Mouse (Mus musculus) forebrain, embryonic 15.5 days (tissue): ENCODE results near the gene Rnf135. TPM values are rescaled to one million over a fixed set of nuclear protein-coding genes. Genes with fewer than 3 reads are reported as not detected.
"Not testable (repeated sequence)": the region's sequence is repeated elsewhere in the genome, so short reads cannot be mapped to it uniquely, and the experiment has no call there.

ENCODE experiments used
- ATAC-seq: fragments of 200-750 bp; cut with Nextera tagmentation; replicated peaks from 2 replicates; pipeline ENCODE4 v1.8.0; 2017; ENCODE audit warnings: mild to moderate bottlenecking, moderate TSS enrichment, moderate library complexity
- H3K27ac ChIP-seq: fragments of 300-500 bp; sonication (generic); replicated peaks from 2 replicates; pipeline ENCODE4 v1.5.1; 2015; ENCODE audit warnings: mild to moderate bottlenecking, inconsistent platforms
- H3K27me3 ChIP-seq: fragments of 300-500 bp; sonication (generic); 2 replicates; pipeline ENCODE4 v1.6.1; 2015; ENCODE audit warnings: inconsistent platforms
- H3K36me3 ChIP-seq: fragments of 300-500 bp; sonication (generic); 2 replicates; pipeline ENCODE4 v1.6.1; 2015; ENCODE audit warnings: mild to moderate bottlenecking, inconsistent platforms
- H3K4me1 ChIP-seq: fragments of 300-500 bp; sonication (generic); 2 replicates; pipeline ENCODE4 v1.6.1; 2015; ENCODE audit warnings: inconsistent platforms
- H3K4me2 ChIP-seq: fragments of 300-500 bp; sonication (generic); replicated peaks from 2 replicates; pipeline ENCODE4 v1.6.1; 2015; ENCODE audit warnings: mild to moderate bottlenecking, inconsistent platforms
- H3K4me3 ChIP-seq: fragments of 300-500 bp; sonication (generic); 2 replicates; pipeline ENCODE4 v1.5.1; 2015; ENCODE audit warnings: mild to moderate bottlenecking, inconsistent platforms
- H3K9ac ChIP-seq: fragments of 300-500 bp; sonication (generic); replicated peaks from 2 replicates; pipeline ENCODE4 v1.6.1; 2015; ENCODE audit warnings: mild to moderate bottlenecking, inconsistent platforms
- H3K9me3 ChIP-seq: fragments of 300-500 bp; sonication (generic); 2 replicates; pipeline ENCODE4 v1.6.1; 2016; ENCODE audit warnings: inconsistent platforms
- WGBS: fragments of 180-500 bp; shearing (Covaris S2); methylation state at CpG from one replicate; pipeline ENCODE4 v1.1.7; 2015; ENCODE audit warnings: mixed read lengths; 5-methylcytosine and 5-hydroxymethylcytosine counted together
- polyA plus RNA-seq: library from polyadenylated mRNA; unstranded; fragments of >200 nt; fragmentation: Nextera tagmentation; extraction: Ambion mirVana; gene quantifications from 2 replicates; pipeline ENCODE4 v1.2.1, GENCODE M21; 2015

The Rnf135 gene
- polyA plus RNA-seq, 1 experiment from 2014 or later = 3.3 TPM

GRCm38 (mm10) chr11:80185441-80185976, 1.9 kb downstream of the Rnf135 start:
- H3K4me3 ChIP-seq, ATAC-seq, H3K27ac ChIP-seq, H3K36me3 ChIP-seq, H3K9ac ChIP-seq, H3K4me1 ChIP-seq, H3K27me3 ChIP-seq, H3K9me3 ChIP-seq, H3K4me2 ChIP-seq: not testable (repeated sequence)
- WGBS = 57% methylated on average over 5 of the region's 5 CpGs

DNA sequence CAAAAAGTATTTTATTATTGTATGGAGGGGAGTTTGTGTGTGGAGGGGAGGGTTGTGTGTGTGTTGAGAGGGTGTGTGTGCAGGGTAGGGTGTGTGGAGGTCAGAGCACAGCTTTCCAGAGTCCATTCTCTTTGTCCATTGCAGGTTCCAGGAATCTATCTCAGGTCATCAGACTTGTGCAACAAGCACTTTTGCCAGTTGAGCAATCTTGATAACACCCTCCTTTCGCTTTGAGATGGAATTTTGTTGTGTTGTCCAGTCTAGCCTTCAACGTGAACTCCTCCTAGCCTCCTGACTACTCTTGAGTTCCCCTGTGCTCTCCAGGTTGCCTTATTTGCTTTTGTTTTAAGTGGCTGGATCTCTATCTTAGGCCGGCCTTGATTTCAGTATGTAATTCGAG, 6.6 kb downstream of the Rnf135 start:
- Histone ChIP-seq H3K27ac (no peak overlapping the region), H3K4me2 (no peak overlapping the region), H3K4me1 (no peaks in the 10 kb centered on the region), H3K27me3 (no peaks in the 10 kb centered on the region), H3K9ac (no peak overlapping the region), H3K9me3 (no peaks in the 10 kb centered on the region), H3K4me3 (no peak overlapping the region), H3K36me3 (no peaks in the 10 kb centered on the region)
- 82% methylated on average over 4 of the region's 4 CpGs for WGBS
- ATAC-seq = no peak

GRCm38 (mm10) chr11:80193827-80194226, 10.2 kb downstream of the Rnf135 start:
- no peaks in the 10 kb centered on the region for H3K27me3 ChIP-seq
- H3K36me3 ChIP-seq = no peaks in the 10 kb centered on the region
- H3K9ac ChIP-seq = no peak overlapping the region
- no peaks in the 10 kb centered on the region for H3K9me3 ChIP-seq
- no peak for ATAC-seq
- H3K27ac ChIP-seq = no peak overlapping the region
- no peak overlapping the region for H3K4me2 ChIP-seq
- no peak overlapping the region for H3K4me3 ChIP-seq
- H3K4me1 ChIP-seq = no peaks in the 10 kb centered on the region
- WGBS = 60% methylated on average over 4 of the region's 4 CpGs

DNA sequence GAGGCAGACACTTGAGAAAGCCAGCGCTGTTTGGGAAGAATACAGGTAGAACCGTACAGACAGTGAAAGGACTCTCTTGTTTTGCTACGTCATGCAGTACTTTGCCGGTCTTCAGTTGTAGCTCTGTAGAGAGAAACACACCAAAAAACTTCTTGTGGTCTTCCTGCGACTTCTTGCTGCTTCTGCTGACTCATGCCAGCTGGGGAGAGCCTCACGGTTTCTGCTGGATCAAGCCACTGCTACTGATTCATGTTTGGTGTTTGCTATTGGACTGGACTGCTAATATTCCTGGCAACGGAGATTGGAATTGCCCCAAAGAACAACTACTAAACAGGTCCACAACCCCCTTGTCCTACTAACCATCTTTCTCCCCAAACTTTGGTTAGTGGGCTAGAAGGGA, 12.7 kb downstream of the Rnf135 start:
- no peaks in the 10 kb centered on the region for H3K4me1 ChIP-seq
- no peak overlapping the region for H3K4me3 ChIP-seq
- H3K27me3 ChIP-seq = no peaks in the 10 kb centered on the region
- H3K36me3 ChIP-seq = no peaks in the 10 kb centered on the region
- no peak overlapping the region for H3K27ac ChIP-seq
- no peak overlapping the region for H3K4me2 ChIP-seq
- 89% methylated on average over 7 of the region's 7 CpGs for WGBS
- H3K9ac ChIP-seq = no peak overlapping the region
- H3K9me3 ChIP-seq = no peaks in the 10 kb centered on the region
- no peak for ATAC-seq

DNA sequence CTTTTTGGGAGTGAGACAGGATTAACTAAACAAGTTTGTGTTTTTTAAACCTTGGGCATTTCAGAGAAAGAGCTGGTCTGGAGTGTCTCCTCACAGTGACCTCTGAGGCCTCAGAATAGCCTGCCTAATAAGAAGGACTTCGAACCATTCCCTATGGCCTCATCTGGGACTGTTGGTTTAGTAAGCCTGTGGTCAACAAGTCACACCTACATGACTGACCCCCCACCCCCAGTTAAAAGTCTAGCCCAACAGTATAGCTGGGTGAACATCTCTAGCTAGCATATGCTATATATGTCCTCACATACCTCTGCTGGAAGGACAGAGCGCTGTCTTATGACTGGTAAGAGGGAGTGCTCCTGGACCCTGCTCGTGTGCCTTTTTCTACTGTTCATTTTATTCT, 15.7 kb downstream of the Rnf135 start:
- no peaks in the 10 kb centered on the region for H3K9me3 ChIP-seq
- H3K9ac ChIP-seq = no peak overlapping the region
- no peaks in the 10 kb centered on the region for H3K4me1 ChIP-seq
- no peak overlapping the region for H3K4me2 ChIP-seq
- H3K27me3 ChIP-seq = no peaks in the 10 kb centered on the region
- no peak overlapping the region for H3K27ac ChIP-seq
- WGBS = 91% methylated on average over 3 of the region's 3 CpGs
- H3K36me3 ChIP-seq = no peaks in the 10 kb centered on the region
- no peak overlapping the region for H3K4me3 ChIP-seq
- no peak for ATAC-seq

DNA sequence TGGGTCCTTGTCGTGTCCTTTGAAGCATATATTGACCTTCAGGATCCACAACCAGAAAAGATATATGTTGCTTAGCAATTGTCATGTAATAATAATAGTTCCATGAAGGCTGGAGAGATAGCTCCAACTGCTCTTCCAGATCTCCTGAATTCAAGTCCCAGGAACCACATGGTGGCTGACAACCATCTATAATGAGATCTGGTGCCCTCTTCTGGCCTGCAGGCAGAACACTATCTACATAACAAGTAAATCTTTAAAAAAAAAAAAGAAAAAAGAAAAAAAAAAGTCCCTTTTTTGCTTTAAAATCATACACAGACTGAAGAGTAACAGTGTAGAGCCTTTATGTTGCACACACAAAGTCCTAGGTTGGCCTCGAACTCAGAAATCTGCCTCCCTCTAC, 16.1 kb downstream of the Rnf135 start:
- Histone ChIP-seq H3K9ac (no peak overlapping the region), H3K4me3 (no peak overlapping the region), H3K9me3 (no peaks in the 10 kb centered on the region), H3K27me3 (no peaks in the 10 kb centered on the region), H3K4me1 (no peaks in the 10 kb centered on the region), H3K4me2 (no peak overlapping the region), H3K27ac (no peak overlapping the region), H3K36me3 (no peaks in the 10 kb centered on the region)
- WGBS = 99% methylated on average over 2 of the region's 2 CpGs
- ATAC-seq = no peak

DNA sequence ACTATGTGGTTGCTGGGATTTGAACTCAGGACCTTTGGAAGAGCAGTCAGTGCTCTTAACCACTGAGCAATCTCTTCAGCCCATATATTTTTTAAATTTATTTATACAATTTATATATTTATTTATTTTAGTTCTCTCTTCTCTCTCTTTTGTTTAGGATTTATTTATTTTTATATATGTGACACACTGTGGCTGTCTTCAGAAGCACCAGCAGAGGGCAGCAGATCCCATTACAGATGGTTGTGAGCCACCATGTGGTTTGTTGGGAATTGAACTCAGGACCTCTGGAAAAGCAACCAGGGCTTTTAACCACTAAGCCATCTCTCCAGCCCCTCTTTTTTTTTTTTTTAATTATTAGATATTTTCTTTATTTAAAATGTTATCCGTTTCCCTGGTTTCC, 16.7 kb downstream of the Rnf135 start:
- H3K9me3 ChIP-seq = no peaks in the 10 kb centered on the region
- WGBS = 76% methylated on average over 1 of the region's 1 CpGs
- no peak for ATAC-seq
- no peak overlapping the region for H3K4me3 ChIP-seq
- no peak overlapping the region for H3K9ac ChIP-seq
- H3K4me2 ChIP-seq = no peak overlapping the region
- H3K27ac ChIP-seq = no peak overlapping the region
- no peaks in the 10 kb centered on the region for H3K27me3 ChIP-seq
- no peaks in the 10 kb centered on the region for H3K4me1 ChIP-seq
- no peaks in the 10 kb centered on the region for H3K36me3 ChIP-seq

GRCm38 (mm10) chr11:80202296-80202695, 18.6 kb downstream of the Rnf135 start:
- Histone ChIP-seq H3K27me3 (no peaks in the 10 kb centered on the region), H3K4me3 (no peak overlapping the region), H3K4me2 (no peak overlapping the region), H3K9ac (no peak overlapping the region), H3K27ac (no peak overlapping the region), H3K9me3 (no peaks in the 10 kb centered on the region), H3K4me1 (no peaks in the 10 kb centered on the region), H3K36me3 (no peaks in the 10 kb centered on the region)
- no peak for ATAC-seq
- 82% methylated on average over 6 of the region's 6 CpGs for WGBS

DNA sequence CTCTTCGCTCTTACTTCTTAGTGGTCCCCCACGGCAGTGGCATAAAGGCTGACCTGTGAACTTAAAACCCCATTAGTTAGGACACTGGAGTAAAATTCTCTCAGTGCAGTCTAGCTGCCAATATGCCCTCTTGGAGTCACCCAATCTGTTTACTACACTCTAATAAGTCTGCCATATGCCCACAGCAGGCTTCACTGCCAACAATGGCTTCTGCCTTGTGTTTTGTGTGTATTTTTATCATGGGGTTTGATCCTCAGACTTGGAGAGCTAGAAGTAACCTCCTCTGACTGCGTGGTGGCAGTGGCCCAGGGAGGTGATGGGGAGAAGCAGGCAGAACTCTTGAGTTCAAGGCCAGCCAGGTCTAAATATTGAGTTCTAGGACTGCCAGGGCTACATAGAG, 20.4 kb downstream of the Rnf135 start:
- Histone ChIP-seq H3K27ac (no peak overlapping the region), H3K4me3 (no peak overlapping the region), H3K36me3 (no peaks in the 10 kb centered on the region), H3K4me2 (no peak overlapping the region), H3K9me3 (no peaks in the 10 kb centered on the region), H3K9ac (no peak overlapping the region), H3K27me3 (no peaks in the 10 kb centered on the region), H3K4me1 (0 out of 2 replicates have a peak, but pooled peaks cover 3% of the 10 kb centered on the region)
- ATAC-seq = no peak
- WGBS = 71% methylated on average over 3 of the region's 3 CpGs

- no peak overlapping the region for H3K4me2 ChIP-seq
Observed at GRCm38 (mm10) chr11:80204941-80205340, 21.3 kb downstream of the Rnf135 start.

DNA sequence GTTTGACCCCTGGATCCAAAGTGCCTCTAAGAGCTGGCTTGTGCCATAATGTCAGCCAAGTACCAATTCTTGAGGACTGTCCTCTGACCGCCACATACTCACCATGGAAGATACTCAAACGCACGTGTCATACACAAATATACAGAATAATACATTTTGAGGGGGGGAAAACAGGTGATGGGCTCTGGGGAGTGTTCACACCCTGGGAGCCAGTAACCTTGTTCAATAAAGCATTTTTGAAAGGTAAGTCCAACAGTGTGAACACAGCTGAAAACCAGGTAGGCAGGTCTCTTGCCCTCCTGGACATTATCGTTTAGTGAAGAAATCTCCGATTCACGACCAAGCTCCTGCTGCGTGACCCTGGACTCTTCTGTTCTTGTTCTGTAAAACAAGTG, 24.8 kb downstream of the Rnf135 start:
- H3K9me3 ChIP-seq = no peaks in the 10 kb centered on the region
- ATAC-seq = peak; percentile 27
- H3K4me1 ChIP-seq = peaks cover 17% of the 10 kb centered on the region
- no peaks in the 10 kb centered on the region; the same call in 1 of the 2 replicates for H3K36me3 ChIP-seq
- H3K4me3 ChIP-seq = peak overlapping the region; percentile 68
- 34% methylated on average over 7 of the region's 7 CpGs for WGBS
- no peak overlapping the region for H3K4me2 ChIP-seq
- no peaks in the 10 kb centered on the region for H3K27me3 ChIP-seq
- H3K27ac ChIP-seq = no peak overlapping the region
- H3K9ac ChIP-seq = no peak overlapping the region

More at GRCm38 (mm10) chr11:80204941-80205340, 21.3 kb downstream of the Rnf135 start:
- Histone ChIP-seq H3K36me3 (no peaks in the 10 kb centered on the region), H3K9ac (no peak overlapping the region), H3K27me3 (no peaks in the 10 kb centered on the region), H3K4me1 (peaks cover 8% of the 10 kb centered on the region), H3K4me3 (no peak overlapping the region), H3K9me3 (no peaks in the 10 kb centered on the region), H3K27ac (no peak overlapping the region)
- ATAC-seq = no peak
- WGBS = 34% methylated on average over 5 of the region's 5 CpGs

DNA sequence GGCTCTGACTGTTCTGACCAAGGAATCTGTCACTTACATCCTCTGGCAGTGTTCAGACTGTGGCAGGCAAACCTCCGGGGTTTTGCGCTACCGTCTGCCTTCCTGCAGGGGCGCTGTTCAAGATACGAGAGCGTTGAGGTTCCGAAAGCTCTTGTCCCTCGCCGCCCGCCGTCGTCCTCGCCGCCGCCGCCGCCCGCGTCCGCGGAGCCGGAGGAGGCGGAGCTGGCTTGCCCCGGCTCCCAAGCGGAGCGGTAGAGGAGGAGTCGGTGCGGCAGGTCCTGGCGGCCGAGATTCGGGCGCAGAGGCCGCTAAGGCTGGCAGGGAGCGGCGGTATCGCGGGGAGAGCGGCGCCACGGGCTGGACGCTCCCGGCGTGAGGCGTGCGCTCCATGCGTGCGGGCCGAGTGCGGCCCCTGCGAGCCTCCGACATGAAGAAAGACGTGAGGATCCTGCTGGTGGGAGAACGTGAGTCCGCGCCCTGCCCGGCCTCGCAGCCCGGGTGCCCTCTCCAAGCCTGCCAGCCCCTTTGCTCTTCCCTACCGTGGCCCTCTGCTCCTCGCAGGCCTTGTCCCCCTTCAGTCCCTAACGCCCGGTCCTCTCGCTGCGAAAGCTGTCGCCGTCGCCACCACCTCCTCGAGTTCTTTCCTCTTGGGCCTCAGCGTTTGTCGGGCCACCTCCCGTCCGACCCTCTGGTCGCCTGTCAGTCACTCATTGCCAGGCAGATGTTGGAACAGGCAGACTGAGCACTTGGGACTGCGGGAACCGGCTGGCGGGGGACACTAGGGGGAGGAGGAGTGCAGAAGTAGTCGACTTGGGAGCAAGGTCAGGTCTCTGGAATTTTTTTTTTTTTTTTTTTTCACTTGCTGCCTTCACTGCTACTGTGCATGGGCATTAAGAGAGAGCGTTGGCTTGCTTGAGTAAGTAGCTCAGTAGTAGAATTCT, 25.5 kb downstream of the Rnf135 start, which contains the start of gene Rhot1:
Gene Rhot1 (plus strand): TSS at position 160 of the 941 bp plus-strand sequence.
- H3K27ac ChIP-seq = peak within 1 kb of the TSS; percentile 92
- no peaks in the 10 kb centered on the region for H3K9me3 ChIP-seq
- peak within 1 kb of the TSS; percentile 65 for H3K4me2 ChIP-seq
- H3K4me3 ChIP-seq = peak within 1 kb of the TSS; percentile 68
- WGBS = under 1% methylated on average over 78 of the region's 78 CpGs
- peaks cover 4% of the 10 kb centered on the region; the same call in 1 of the 2 replicates for H3K36me3 ChIP-seq
- H3K9ac ChIP-seq = peak within 1 kb of the TSS; percentile 92
- peak; percentile 94 for ATAC-seq
- H3K27me3 ChIP-seq = no peaks in the 10 kb centered on the region
- peaks cover 17% of the 10 kb centered on the region for H3K4me1 ChIP-seq
